Mouse (Mus musculus): ENCODE results near the gene Ndrg4.

Gene Ndrg4

GRCm38 (mm10) chr8:95688073-95688672 lies 11.4 kb downstream of the Ndrg4 start:
- DNase-seq, result no peak

- DNase-seq, result no peak
Measured at GRCm38 (mm10) chr8:95690929-95691541, 14.3 kb downstream of the Ndrg4 start.

GRCm38 (mm10) chr8:95694631-95695030 lies 17.9 kb downstream of the Ndrg4 start:
- DNase-seq, result no peak

GRCm38 (mm10) chr8:95696661-95697060 lies 19.9 kb downstream of the Ndrg4 start:
- DNase-seq, result no peak

- peak; percentile 87 for DNase-seq
Measured at GRCm38 (mm10) chr8:95697128-95697527, 20.3 kb downstream of the Ndrg4 start.

- no peak for DNase-seq
Measured at GRCm38 (mm10) chr8:95698179-95698578, 21.4 kb downstream of the Ndrg4 start.

GRCm38 (mm10) chr8:95700282-95700681 lies 23.5 kb downstream of the Ndrg4 start:
- DNase-seq, result no peak

- no peak for DNase-seq
Measured at GRCm38 (mm10) chr8:95701809-95702208, 25.0 kb downstream of the Ndrg4 start.

- DNase-seq, result peak; percentile 90
Measured at GRCm38 (mm10) chr8:95702480-95703446, 26.0 kb downstream of the Ndrg4 start.

- peak; percentile 88 for DNase-seq
Measured at GRCm38 (mm10) chr8:95703461-95704260, 26.9 kb downstream of the Ndrg4 start.

- no peak for DNase-seq
Measured at GRCm38 (mm10) chr8:95704538-95704937, 27.8 kb downstream of the Ndrg4 start.

GRCm38 (mm10) chr8:95709579-95709978 lies 32.8 kb downstream of the Ndrg4 start:
- no peak for DNase-seq

GRCm38 (mm10) chr8:95711029-95711428 lies 34.2 kb downstream of the Ndrg4 start:
- no peak for DNase-seq

GRCm38 (mm10) chr8:95712395-95712794 lies 35.6 kb downstream of the Ndrg4 start:
- DNase-seq, result no peak

GRCm38 (mm10) chr8:95713100-95714010 lies 36.6 kb downstream of the Ndrg4 start:
- peak; percentile 79 for DNase-seq

GRCm38 (mm10) chr8:95714367-95714766 lies 37.6 kb downstream of the Ndrg4 start:
- no peak for DNase-seq

GRCm38 (mm10) chr8:95714837-95715413 lies 38.1 kb downstream of the Ndrg4 start:
- DNase-seq, result no peak

GRCm38 (mm10) chr8:95715676-95716531 lies 39.1 kb downstream of the Ndrg4 start, which contains the start of gene Setd6:
Setd6 (plus strand) TSS chr8:95715881.
- DNase-seq, result peak; percentile 78

- no peak for DNase-seq
Measured at GRCm38 (mm10) chr8:95716546-95717335, 40.0 kb downstream of the Ndrg4 start.

Data from cerebellum, adult 8-10 months (tissue).